ENCODE assay signal across 11 mouse cellular contexts in the genomic region with DNA sequence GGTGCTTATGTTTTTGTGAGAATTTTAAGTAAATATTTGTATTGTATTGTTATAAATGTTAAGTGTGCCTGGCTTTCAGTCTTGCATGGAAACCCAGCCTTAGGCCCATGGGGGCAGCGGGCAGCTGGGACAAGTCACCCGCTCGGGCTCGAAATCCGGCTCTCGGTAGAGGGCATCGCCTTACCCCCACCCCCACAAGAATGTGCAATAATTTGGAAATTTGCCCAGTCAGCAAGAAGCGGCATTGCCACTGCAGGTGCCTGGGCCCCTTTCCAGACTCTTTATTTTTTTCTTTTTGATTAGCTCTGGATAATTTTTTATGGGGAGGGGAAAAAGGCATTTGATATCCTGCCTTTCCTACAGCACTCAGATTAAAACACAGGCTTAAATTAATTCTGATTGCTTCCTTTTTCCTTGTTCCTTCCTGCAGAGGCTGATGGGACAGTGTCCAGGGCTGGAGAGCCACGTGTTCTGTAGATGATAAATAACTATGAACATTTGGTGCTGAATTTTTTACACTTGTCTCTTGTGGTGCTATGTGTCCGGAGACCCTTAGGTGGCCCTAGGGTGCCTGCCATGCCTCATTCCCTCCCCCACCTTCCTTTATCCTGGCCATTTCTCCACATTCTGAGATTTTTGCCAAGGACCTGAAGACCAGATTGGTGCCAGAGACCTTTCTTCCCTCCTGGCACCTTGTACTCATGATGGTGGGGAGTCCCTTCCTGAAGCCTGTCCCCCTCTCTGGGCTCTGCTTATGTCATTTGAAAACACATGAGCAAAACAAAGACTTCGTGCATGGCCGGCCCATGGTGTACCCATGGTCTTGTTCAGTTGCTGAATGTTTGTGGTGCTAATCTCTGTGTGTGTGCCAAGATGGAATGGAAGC. TPM values are rescaled to one million over a fixed set of nuclear protein-coding genes. Genes with fewer than 3 reads are reported as not detected.
DNase-seq lines count a peak whose midpoint lies in the region; ATAC-seq and TF ChIP-seq lines count a peak whose summit lies in the region.
"Had no signal": no experiment of that assay in that cellular context is flagged by ENCODE, and none has a peak within 500 bp of the region (broad histone marks: within the 10 kb centered on the region; RNA-seq: fewer than 3 reads in every experiment).

No protein-coding gene starts in this region.

- WGBS in kidney, embryonic 16.5 days: 64% methylated on average over 12 of the region's 12 CpGs
- WGBS in cerebellum, adult 2 months: 15% methylated on average over 12 of the region's 12 CpGs
- 39% methylated on average over 12 of the region's 12 CpGs for WGBS in forebrain, postnatal 0 days
- 37% methylated on average over 12 of the region's 12 CpGs for WGBS in lung, postnatal 0 days

- 0 out of 2 replicates have a peak, but pooled peaks cover 3% of the 10 kb centered on the region for H3K36me3 ChIP-seq in kidney, embryonic 16.5 days (ENCODE audit: insufficient read depth, low read length)
- no peaks in the 10 kb centered on the region for H3K36me3 ChIP-seq in forebrain, postnatal 0 days (ENCODE audit: insufficient read depth)
- H3K36me3 ChIP-seq in lung, postnatal 0 days (ENCODE audit: insufficient read depth, low read length): no peaks in the 10 kb centered on the region

- no peaks in the 10 kb centered on the region for H3K27me3 ChIP-seq in kidney, embryonic 16.5 days (ENCODE audit: insufficient read depth, low read length)
- no peaks in the 10 kb centered on the region for H3K27me3 ChIP-seq in cerebellum, adult 2 months (ENCODE audit: control insufficient read depth, insufficient read depth, low read length)
- H3K27me3 ChIP-seq in forebrain, postnatal 0 days (ENCODE audit: insufficient read depth, low read length): no peaks in the 10 kb centered on the region
- no peaks in the 10 kb centered on the region for H3K27me3 ChIP-seq in lung, postnatal 0 days (replicated peaks; ENCODE audit: insufficient read depth, low read length)
- H3K27me3 ChIP-seq: stomach, embryonic 15.5 days had no signal

- peak; percentile 18 for DNase-seq in kidney, adult 18-20 months
- peak; percentile 38 to 42 for DNase-seq in cerebellum, adult 2 months
- peak; percentile 27 for DNase-seq in forebrain, postnatal 0 days
- DNase-seq in lung, postnatal 0 days (ENCODE audit: low spot score): peak; percentile 39
- no peak for DNase-seq in natural killer cell, adult 2 months (ENCODE audit: low spot score in 2 of 2)
- DNase-seq in layer of hippocampus, adult 18-20 months (ENCODE audit: low spot score in 2 of 2): no peak
- DNase-seq: embryo, embryonic 11 days had no signal

- TF ChIP-seq POLR2A in cerebellum, adult 2 months (IDR thresholded peaks at IDR 0.05; ENCODE audit: borderline replicate concordance, insufficient read depth, low read length): no peak

- no peak overlapping the region for H3K4me3 ChIP-seq in kidney, embryonic 16.5 days (ENCODE audit: low read length)
- no peak overlapping the region for H3K4me3 ChIP-seq in cerebellum, adult 2 months (replicated peaks; ENCODE audit: insufficient read depth, low read depth, low read length)
- H3K4me3 ChIP-seq in forebrain, postnatal 0 days (ENCODE audit: low read depth, low read length): no peak overlapping the region
- no peak overlapping the region for H3K4me3 ChIP-seq in lung, postnatal 0 days (ENCODE audit: low read depth, low read length)
- H3K4me3 ChIP-seq: heart, adult 2 months; stomach, embryonic 15.5 days had no signal

- no peak for TF ChIP-seq CTCF in cerebellum, adult 2 months (IDR thresholded peaks at IDR 0.05; ENCODE audit: borderline replicate concordance, insufficient read depth, low read depth, low read length)
- no peak for TF ChIP-seq CTCF in forebrain, postnatal 0 days (IDR thresholded peaks at IDR 0.05; ENCODE audit: low read depth)
- no peak for TF ChIP-seq CTCF in lung, postnatal 0 days (IDR thresholded peaks at IDR 0.05)

- no peaks in the 10 kb centered on the region for H3K9me3 ChIP-seq in kidney, embryonic 16.5 days (ENCODE audit: low read length)
- no peaks in the 10 kb centered on the region for H3K9me3 ChIP-seq in forebrain, postnatal 0 days (ENCODE audit: low read length)
- no peaks in the 10 kb centered on the region for H3K9me3 ChIP-seq in lung, postnatal 0 days (ENCODE audit: low read length)
- H3K9me3 ChIP-seq: stomach, embryonic 15.5 days had no signal

- no peak overlapping the region for H3K9ac ChIP-seq in kidney, embryonic 16.5 days (replicated peaks; ENCODE audit: low read length)
- H3K9ac ChIP-seq in forebrain, postnatal 0 days: no peak overlapping the region
- no peak overlapping the region for H3K9ac ChIP-seq in lung, postnatal 0 days (replicated peaks; ENCODE audit: low read depth)
- H3K9ac ChIP-seq: stomach, embryonic 15.5 days had no signal

- no peak overlapping the region; the same call in 1 of the 2 replicates for H3K27ac ChIP-seq in kidney, embryonic 16.5 days (ENCODE audit: low read length)
- no peak overlapping the region for H3K27ac ChIP-seq in cerebellum, adult 2 months (ENCODE audit: insufficient read depth, low read length)
- H3K27ac ChIP-seq in forebrain, postnatal 0 days (ENCODE audit: low read depth, low read length): peak overlapping the region; percentile 66
- no peak overlapping the region for H3K27ac ChIP-seq in lung, postnatal 0 days (ENCODE audit: low read length)
- H3K27ac ChIP-seq: heart, adult 2 months; stomach, embryonic 15.5 days had no signal

- H3K4me1 ChIP-seq in kidney, embryonic 16.5 days (ENCODE audit: insufficient read depth, low read length): 0 out of 2 replicates have a peak, but pooled peaks cover 8% of the 10 kb centered on the region
- peaks cover 19% of the 10 kb centered on the region for H3K4me1 ChIP-seq in cerebellum, adult 2 months (ENCODE audit: control insufficient read depth, insufficient read depth, low read length)
- peaks cover 8% of the 10 kb centered on the region for H3K4me1 ChIP-seq in forebrain, postnatal 0 days (ENCODE audit: insufficient read depth)
- 0 out of 2 replicates have a peak, but pooled peaks cover 7% of the 10 kb centered on the region for H3K4me1 ChIP-seq in lung, postnatal 0 days (ENCODE audit: insufficient read depth, low read depth, low read length)

- TF ChIP-seq EP300 in lung, postnatal 0 days (IDR thresholded peaks at IDR 0.05): no peak

- H3K4me2 ChIP-seq in kidney, embryonic 16.5 days (replicated peaks; ENCODE audit: low read depth, low read length): no peak overlapping the region
- no peak overlapping the region for H3K4me2 ChIP-seq in forebrain, postnatal 0 days (ENCODE audit: low read depth)
- H3K4me2 ChIP-seq in lung, postnatal 0 days (replicated peaks; ENCODE audit: low read depth, low read length): no peak overlapping the region
- H3K4me2 ChIP-seq: stomach, embryonic 15.5 days had no signal

- no peak for ATAC-seq in kidney, embryonic 16.5 days (ENCODE audit: low FRiP score, low TSS enrichment)
- peak; percentile 34; the same call in 1 of the 2 replicates for ATAC-seq in forebrain, postnatal 0 days
- peak; percentile 37; the same call in 1 of the 2 replicates for ATAC-seq in lung, postnatal 0 days

RNA-seq across cellular contexts. Expression of gene Fcnb, which starts 46.9 kb away (rescaled TPM):
- polyA plus RNA-seq in kidney, embryonic 16.5 days (2015; fragmentation: Nextera tagmentation; extraction: Ambion mirVana): 0.40 TPM in 1 of 2 replicates, not detected in the other
- not detected in 2 replicates for polyA plus RNA-seq in cerebellum, adult 2 months (2012; rRNA removed)
- not detected in 2 replicates for total RNA-seq in forebrain, postnatal 0 days (2014; rRNA removed)
- not detected in 2 replicates for polyA plus RNA-seq in forebrain, postnatal 0 days (2015; fragmentation: Nextera tagmentation; extraction: Ambion mirVana)
- 0.50 and 1.1 TPM in 2 replicates for polyA plus RNA-seq in lung, postnatal 0 days (2015; fragmentation: Nextera tagmentation; extraction: Ambion mirVana)
- total RNA-seq in layer of hippocampus, adult 18-20 months (2021): not detected
- total RNA-seq: heart, adult 2 months; neutrophil, adult 5-6 weeks had no signal
- polyA plus RNA-seq: heart, adult 2 months had no signal

Comparison
In these comparisons a context has a peak if more than half of its experiments do, and no peak if none do; other contexts are left out.
1. DNase-seq: peak in kidney, adult 18-20 months (single experiment), cerebellum, adult 2 months (2 of 2), forebrain, postnatal 0 days (single experiment) and lung, postnatal 0 days (single experiment); none in natural killer cell, adult 2 months (0 of 2) and layer of hippocampus, adult 18-20 months (0 of 2).